Mouse (Mus musculus) ZHBTc4 (cell line): Measurements from ENCODE around the gene Txnip.
"Not testable (repeated sequence)": the region's sequence is repeated elsewhere in the genome, so short reads cannot be mapped to it uniquely, and the experiment has no call there.

Experiments used
- DNase-seq: peaks from one replicate; pipeline ENCODE4 v3.0.0-alpha.2; 2011; ENCODE audit warnings: low read depth, low spot score

Gene Txnip

DNA sequence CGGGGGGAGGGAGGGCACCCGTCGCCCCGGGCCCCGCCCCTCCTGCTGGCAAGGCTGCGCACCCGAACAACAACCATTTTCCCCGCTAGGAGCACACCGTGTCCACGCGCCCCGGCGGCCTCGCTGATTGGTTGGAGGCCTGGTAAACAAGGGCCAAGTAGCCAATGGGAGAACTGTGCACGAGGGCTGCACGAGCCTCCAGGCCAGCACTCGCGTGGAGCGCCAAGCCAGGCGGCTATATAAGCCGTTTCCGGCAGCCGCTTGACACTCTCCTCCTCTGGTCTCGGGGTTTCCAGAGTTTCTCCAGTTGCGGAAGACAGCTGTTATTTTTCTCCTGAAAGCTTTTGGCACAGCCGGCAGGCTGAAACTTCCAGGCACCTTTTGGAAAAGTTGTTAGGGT lies at the start of gene Txnip:
Gene Txnip, plus strand, starts transcription at position 264 of the 400 bp plus-strand sequence.
- DNase-seq, result peak; percentile 100

DNA sequence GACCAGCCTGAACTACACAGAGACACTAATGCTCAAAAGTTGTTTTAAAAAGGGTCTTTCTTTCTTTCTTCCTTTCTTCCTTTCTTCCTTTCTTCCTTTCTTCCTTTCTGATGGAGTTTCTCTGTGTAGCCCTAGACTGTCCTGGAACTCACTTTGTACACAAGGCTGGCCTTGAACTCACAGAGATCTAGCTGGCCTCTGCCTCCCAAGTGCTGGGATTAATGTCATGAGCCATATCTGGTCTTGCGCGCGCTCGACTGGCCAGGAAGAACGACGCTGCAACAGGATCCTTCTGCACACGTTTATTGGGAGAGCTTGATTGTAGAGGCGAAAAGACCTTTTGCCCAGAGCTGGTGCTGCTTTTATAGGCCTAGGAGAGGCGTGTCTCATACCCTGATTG lies 49.8 kb upstream of the Txnip start:
- not testable (repeated sequence) for DNase-seq

DNA sequence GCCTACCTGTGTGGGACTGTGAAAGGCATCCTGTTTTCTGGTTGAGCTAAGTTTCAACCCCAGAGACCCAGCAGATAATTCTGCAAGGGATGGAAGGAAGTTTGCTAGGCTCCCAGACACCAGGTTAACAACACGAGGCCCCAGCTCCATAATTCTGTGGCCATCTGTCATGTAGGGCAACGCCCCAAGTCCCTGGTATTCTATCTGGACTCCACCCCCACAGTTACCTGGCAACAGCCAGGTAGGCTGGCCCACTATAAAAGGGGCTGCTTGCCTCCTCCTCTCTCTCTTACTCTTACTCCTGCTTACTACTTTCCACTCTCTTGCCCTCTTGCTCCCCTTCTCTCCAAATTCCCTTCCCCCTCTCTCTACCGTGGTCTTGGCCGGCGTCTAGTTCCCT lies 37.6 kb upstream of the Txnip start:
- peak; percentile 54 for DNase-seq

DNA sequence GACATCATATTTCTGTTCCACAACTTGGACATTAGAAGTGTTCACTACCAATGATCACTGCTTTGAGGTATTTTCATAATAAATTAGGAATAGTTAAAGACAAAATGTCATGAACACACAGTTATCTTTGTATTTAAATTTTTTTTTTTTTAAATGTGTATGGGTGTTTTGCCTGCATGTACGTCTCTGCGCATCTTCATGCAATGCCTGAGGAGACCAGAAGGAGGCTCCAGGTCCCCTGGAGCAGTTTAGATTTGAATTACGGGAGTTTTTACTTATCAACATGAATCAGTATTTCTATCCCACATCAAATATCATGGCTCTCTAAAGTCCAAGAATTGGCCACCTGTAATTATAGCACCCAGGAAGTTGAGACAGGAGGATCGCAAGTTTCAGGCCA lies 35.6 kb upstream of the Txnip start:
- peak; percentile 67 for DNase-seq

DNA sequence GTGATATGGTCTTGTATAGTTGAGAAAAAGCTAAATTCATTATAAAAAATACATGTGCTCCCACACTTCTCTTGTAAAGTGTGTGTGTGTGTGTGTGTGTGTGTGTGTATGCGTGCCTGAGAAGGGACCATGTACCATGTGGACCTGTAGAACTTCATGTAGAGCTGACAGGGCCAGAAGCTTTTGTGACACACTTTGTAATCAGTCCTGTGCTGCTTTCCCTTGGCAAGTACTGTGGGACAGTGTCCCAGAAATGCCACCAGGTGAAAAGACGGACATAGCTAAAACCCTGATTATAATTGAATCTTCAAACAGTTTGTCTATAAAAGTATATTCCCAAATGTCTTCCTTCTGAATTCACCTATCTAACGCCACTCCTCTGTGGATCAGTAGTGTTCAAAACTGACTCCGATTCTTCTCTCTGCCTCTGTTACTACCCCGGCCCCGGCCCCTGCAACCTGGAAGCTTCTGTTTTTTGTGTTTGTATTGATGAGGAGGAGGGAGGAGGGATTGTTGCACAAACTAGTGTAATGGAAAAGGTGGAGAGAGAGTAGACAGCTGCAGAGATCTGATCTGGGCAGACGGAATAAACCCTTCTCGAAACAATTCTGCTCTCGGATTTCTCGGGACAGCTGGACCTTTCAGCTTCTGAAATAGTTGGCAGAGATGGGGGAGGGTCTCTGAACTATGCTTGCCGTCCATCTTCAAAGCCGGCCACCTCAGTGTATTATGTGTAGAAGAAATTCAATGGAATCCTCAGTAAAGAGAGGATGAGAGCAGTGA lies 33.5 kb upstream of the Txnip start:
- no peak for DNase-seq

DNA sequence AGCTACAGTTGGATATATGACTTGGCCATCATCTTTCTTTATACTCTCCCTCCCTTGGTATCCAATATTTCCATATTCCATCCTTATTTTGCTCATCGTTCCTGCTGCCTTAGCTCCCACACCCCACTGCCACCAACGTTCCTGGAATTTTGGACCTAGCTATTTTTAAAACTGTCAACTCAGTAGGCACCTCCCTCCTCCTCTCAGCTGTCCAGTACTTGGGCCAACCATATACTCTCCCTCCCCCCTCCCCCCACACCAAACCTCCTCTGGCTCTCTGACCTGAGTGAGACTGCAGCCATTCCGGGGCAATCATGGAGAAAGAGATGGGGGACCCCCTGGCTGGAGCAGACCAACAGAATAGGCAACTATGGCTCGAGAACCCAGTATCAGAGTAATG lies 32.8 kb upstream of the Txnip start, which contains the start of gene Hfe2:
Gene Hfe2, plus strand, starts transcription at position 259 of the 400 bp plus-strand sequence.
- DNase-seq, result no peak

DNA sequence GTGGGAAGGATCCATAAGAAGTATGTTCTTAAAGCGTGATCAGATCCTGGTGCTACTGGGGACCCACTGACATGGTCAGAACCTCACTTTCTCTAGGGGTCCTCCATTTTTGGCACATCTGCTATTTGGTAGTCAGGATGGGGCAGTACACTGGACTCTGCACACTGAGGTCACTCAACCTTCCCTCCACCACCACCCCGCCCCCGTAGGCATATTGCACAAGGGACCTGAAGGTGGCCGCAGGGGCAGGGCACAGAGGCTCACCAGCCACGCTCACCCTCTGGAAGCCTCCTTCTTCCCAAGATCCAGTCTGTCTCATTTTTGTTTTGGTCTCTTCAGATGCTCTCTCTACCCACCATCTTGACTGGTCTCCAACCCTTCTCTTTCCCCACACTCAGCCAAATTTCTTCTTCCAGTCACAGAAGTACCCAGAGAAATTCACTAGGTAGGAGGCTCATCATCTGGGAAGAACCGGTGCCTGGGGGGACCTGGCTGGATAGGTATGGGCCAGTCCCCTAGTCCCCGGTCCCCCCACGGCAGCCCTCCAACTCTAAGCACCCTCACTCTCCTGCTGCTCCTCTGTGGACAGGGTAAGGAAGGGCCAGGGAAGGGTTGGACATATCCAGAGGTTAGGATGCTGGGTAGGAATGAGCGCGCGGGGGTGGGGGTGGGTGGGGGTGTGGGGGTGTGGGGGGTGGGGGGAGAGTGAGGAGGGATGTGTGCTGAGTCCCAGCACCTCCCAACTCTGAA lies 31.6 kb upstream of the Txnip start:
- no peak for DNase-seq

DNA sequence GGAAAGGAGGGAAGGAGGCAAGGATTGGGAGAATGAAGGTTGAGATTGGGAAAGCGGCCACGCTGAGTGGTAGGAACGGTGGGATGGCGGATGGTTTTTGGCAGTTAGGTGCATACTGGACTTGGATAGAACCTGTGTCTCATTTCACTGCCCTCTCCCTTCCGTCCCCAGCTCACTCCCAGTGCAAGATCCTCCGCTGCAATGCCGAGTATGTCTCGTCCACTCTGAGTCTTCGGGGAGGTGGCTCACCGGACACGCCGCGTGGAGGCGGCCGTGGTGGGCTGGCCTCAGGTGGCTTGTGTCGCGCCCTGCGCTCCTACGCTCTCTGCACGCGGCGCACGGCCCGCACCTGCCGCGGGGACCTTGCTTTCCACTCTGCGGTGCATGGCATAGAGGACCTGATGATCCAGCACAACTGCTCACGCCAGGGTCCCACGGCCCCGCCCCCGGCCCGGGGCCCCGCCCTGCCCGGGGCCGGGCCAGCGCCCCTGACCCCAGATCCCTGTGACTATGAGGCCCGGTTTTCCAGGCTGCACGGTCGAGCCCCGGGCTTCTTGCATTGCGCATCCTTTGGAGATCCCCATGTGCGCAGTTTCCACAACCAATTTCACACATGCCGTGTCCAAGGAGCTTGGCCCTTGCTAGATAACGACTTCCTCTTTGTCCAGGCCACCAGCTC lies 30.8 kb upstream of the Txnip start:
- peak; percentile 62 for DNase-seq

DNA sequence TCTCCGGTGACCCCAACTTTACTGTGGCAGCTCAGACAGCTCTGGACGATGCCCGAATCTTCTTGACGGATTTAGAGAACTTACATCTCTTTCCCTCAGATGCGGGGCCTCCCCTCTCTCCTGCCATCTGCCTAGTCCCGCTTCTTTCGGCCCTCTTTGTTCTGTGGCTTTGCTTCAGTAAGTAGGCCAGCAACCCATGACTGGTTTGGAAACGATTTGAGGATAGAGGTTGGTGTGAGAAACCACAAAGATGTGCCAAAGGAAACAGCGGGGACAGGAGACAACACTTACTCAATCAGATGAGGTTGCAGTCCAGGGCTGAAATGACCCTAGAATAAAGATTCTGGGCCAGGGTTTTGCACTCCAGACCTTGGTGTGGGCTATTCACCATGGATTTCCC lies 29.3 kb upstream of the Txnip start:
- no peak for DNase-seq

DNA sequence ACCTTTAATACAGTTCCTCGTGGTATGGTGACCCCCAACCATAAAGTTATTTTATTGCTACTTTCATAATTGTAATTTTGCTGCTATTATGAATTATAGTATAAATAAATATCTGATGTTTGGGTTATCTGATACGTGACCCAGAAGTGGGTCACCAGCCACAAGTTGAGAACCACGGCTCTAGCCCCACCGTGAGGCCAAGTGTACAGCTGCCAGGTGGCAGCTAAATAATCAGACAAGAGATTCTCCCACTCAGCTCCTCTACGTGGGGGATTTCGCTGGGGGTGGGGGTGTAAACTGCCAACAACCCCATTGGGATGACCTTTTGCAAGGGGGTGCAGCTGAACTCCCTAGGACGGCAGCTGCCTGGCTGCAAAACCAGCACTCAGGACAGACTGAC lies 25.7 kb upstream of the Txnip start:
- no peak for DNase-seq

DNA sequence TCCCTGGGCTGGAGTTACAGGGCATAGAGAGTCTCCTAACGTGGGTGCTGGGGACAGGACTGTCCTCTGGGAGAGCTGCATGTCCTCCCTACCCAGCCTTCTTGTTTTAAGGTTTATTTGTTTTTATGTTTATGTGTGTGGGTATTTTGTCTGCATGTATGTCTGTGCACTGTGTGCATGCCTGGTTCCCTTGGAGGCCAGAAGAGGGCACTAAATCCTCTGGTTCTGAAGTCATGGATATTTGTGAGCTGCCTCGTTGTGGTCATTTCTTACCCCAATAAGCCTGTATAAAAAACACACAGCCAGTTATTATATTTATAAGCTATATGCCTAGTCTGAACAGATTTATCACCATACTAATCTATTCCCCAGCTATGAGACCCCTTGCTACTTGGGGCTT lies 23.5 kb upstream of the Txnip start:
- DNase-seq, result no peak

DNA sequence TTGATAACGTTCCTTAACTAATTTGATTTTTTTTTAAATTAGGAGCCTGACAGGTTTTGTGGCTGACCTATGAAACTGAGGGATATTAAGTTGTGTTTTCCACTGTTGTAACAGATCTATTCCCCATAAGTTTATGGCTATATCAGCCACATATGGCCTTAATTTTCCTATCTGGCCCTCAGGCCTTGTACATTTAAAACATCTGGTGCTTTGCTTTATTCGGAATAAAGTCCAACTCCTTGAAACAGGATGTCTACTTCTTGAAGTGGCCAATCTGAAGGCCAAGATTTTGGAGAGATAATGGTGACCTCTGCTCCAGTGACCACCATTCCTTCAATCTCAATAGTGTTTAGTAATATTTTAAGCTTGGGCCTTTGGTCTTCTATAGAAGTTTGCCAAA lies 18.4 kb upstream of the Txnip start:
- no peak for DNase-seq

DNA sequence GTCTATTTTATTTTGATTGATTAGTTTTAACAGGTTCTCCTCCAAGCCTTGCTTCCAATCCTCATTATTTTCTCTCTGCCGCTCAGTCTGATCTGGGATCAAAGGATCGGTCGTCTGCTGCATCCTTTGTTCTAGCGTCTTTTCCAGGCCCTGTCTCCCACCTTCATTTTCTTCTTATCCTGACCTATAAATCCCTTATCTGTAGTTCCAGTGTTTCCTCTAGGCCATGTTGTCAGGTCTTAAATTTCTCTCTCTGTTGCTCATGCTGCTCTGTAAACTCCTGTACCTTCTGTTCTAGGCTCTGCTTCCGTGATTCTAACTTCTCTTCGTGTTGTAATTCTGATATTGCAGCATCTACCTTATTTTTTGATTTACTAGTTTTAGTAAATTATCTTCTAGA lies 17.0 kb upstream of the Txnip start:
- no peak for DNase-seq

DNA sequence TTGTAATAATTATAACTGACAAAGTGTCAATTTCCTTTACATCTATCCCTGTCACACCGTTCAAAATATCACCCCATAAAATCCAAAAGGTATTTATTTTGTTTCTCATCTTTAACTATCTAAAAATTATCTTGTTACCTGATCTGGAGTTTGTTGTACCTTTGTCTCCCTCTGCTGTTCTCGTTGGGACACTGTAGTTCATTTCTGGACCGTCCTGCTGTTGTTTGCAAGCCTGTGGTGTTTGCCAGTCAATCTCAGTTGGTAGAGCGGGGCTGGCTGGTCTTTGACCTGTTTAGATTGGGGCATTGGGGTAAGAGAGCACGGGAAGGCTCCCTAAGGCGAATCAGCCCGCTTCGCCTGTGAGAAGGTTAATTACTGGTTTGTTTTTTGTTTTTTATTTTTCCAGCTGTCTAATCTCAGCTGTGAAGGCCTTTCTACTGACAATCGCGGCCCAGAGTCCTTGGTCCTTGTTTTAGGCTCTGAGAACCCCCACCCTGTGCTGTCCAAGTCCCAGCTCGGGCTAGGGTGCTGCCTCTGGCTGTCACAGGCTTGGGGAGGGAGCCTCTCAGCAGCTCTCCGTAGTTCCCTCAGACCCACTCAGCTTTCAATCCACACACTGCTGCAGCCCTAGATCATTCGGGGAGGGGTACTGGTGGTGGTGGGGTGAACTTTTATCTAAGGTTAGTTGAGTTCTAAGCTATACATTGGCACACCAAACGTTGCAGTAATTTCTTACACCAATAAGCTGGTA lies 16.3 kb upstream of the Txnip start:
- DNase-seq, result peak; percentile 68

DNA sequence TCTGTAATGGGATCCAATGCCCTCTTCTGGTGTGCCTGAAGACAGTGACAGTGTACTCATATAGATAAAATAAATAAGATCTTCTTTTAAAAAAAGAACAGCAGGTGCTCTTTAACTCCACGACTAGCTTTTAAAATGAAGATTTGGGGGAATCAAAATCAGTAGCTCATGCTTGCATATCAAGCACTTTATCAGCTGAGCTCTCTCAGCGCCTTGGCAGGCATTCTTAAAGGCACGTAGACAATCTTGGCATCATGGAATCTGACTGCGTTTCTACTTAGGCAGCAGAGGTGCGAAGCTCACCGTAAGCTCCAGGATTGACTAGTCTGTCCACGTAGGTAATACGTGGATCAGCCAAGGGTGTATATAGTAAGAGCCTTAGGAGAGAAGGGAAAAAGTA lies 15.2 kb upstream of the Txnip start:
- DNase-seq, result no peak

DNA sequence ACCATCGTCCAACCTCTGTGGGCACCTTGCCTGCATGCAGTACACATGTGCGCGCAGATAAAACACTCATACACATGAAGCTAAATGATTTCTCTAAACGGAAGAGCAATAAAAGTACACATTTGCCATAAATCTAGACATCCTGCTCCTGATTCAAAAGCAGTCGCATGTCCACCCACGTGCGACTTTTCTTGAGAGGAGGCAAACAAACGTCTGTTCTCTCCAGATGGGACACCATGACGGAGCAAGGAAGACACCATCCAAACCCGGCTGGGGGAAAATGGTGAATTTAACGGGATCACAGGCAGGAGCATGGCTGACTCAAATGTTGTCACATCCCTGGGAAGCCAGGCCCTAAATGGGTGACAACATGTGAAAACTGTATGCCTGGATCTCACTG lies 14.4 kb upstream of the Txnip start:
- no peak for DNase-seq

DNA sequence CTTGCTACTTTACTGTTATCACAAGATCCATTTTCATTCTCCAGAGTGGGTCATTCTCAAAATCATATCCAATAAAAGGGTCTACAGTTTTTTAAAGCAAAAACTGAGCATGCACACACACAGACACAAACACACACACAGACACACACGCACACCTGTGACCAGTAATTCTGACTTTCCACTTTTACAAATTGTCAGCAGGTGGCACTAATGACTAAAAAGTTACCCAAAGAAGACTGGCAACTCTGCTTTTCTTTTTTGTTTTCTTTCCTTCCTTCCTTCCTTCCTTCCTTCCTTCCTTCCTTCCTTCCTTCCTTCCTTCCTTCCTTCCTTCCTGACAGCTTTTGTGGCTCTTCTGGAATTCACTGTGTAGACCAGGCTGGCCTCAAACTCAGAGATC lies 12.2 kb upstream of the Txnip start:
- DNase-seq, result no peak

DNA sequence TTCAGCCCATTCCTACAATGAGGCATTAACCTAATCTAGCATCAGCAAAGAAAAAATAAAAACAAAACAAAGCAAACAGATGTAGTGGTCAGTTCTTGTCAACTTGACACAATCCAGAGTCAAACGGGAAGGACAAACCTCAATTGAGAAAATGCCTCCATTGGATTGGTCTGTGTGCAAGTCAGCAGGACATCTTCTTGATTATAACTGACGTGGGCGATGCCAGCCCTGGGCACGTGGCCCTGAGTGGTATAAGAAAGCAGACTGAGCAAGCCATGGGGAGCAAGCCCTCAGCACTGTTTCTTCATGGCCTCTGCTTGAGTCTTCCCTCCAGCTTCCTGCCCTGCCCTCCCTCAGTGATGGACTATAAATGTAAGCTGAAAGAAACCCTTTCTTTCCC lies 10.9 kb upstream of the Txnip start:
- DNase-seq, result peak; percentile 13

DNA sequence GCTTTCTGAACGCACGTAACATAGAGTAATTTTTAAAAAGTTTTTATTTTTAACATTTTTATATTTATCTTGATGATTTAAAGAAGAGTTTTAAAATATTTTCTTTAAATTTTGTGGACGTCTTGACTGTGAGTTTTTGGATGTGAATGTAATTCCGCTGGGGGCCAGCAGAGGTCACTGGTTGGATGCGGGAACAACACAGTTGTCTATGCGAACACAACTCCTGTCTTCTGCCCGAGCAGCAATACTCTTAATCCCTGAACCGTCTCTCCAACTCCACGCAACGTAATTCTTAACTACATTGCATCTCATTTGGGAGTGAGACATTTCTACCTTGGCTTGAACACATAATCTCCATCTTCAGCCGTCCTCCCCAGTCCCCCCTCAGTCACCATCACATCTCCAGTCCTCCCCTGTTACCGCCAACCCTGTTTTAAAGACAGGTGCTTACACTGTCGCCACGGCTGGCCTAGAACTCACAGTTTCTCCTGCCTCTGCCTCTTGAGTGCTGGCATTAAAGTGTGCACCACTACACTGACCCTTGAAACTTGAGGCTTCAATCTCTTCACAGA lies 10.3 kb upstream of the Txnip start:
- DNase-seq, result peak; percentile 79

DNA sequence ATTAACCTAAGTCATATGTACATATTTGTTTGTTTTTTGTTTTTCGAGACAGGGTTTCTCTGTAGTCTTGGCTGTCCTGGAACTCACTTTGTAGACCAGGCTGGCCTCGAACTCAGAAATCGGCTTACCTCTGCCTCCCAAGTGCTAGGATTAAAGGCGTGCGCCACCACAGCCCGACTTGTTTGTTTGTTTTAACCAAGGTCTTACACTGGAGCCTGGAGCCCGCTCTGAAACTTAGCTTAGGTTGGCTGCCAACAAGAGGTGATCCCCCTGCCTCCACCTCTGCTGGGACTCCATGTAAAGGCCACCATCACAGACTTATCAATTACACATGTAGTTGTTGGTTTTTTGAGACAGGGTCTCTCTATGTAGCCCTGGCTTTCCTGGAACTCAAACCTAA lies 8.9 kb upstream of the Txnip start:
- no peak for DNase-seq

DNA sequence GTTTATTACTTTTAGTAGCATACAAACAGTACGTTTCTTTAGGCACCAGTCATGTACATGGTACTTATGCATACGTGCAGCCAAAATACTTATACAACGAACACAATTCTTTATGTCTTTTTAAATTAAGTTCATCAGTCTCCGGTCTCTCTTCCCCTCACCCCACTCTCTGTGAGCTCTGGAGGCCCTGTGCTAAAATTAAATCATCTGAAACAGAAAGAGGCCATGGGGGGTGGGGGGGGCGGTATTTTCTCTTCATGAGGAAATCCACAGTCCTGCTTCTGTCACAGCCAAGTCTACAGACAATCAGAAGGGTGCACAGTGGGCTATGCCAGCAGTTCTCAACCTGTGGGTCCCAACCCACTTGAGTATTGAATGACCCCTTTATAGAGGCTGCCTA lies 8.4 kb upstream of the Txnip start:
- no peak for DNase-seq

DNA sequence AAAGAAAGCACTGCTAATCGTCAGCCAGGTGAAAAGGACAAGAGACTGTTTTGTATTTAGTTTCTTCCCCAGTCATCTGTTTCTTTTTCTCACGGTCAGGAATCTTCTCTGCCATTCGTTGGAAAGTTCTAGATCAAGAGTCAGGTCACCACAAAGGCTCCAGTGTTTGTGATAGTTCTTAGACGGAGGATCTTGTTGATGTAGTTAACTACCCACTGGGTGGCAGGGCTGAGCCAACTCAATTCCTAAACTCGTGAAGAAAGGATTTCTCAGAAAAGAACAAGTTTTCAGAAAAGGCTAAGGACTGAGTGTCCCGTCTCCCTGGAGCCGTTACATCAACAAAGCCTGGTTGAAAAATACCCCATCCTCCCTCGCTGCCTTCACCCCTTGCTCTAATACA lies 6.6 kb upstream of the Txnip start:
- DNase-seq, result peak; percentile 79
